Mouse (Mus musculus): Measurements from ENCODE around the gene Oit1.

DNA sequence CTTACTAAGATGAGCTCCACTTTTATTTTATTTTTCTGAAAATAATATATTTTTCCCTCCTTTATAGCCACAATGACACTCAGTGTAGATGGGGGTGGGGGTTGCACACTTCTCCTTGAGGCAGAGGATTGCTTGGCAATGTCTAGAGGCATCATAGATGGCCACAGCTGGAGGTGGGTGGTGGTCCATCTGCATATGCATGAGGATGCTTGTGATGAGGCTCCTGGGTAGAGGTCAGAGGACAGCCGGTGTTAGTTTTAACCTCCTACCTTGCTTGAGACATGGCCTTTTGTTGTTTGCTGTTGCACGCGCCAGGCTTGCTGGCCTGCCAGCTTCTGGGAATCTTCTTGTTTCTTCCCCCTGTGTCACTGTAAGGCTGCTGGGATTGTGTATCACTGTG is 24.8 kb upstream of the Oit1 start:
- TF ChIP-seq POLR2A (IDR thresholded peaks at IDR 0.05; ENCODE audit: extremely low read depth, insufficient read depth, low read length) (no peak), CTCF (IDR thresholded peaks at IDR 0.05; ENCODE audit: low read depth, low read length) (no peak)
